Mouse (Mus musculus) spleen, postnatal 4 days (tissue): ENCODE data around the gene Pex11g.

Experiments used
- DNase-seq, 2 experiments: peaks; one replicate each; pipeline ENCODE4 v3.0.0; 2022; ENCODE audit warnings: low spot score in 2 of 2

Pex11g gene

DNA sequence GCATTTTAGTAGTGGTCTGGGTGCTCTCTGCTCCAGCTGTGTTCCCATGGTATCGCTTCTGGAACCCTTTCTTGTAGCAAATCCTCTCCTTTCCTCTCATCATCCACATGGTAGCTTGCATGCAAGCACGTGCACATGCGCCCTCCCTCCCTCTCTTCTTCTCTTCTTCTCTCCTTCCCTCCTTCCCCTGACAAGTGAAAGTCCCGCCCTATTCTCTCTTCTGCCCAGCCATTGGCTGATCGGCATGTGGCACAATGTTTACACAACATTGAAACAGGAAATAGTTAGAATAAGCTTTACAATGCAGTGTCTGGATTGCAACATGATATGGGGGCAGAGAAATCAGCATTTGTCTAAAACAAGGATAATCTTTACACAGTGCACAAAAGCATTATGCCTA, 14.1 kb upstream of the Pex11g start:
- no peak for DNase-seq

- DNase-seq = no peak
Measured at GRCm38 (mm10) chr8:3480221-3480785, 12.8 kb upstream of the Pex11g start.

GRCm38 (mm10) chr8:3475715-3476429, 8.4 kb upstream of the Pex11g start:
- no peak for DNase-seq

DNA sequence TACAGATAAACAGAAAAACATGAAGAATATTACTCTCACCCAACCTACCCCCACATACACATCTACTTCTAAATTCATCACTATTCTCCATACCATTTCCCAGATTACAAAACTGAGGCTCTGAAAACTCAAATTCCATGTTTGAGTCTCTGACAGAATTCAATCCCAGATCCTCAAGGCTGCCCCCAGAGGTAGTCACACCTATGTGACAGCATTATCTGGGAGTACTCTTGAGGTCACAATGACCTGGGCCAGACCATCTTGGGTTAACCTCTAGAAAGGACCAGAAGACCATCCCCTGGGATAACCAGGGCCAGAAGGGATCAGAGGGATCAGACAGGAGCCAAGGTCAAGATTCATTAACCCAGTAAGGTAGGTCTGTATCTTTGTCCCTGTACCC, 3.1 kb upstream of the Pex11g start, which contains the start of gene Tex45:
Tex45 (plus strand) TSS at position 301 of the 400 bp plus-strand sequence.
- no peak for DNase-seq

DNA sequence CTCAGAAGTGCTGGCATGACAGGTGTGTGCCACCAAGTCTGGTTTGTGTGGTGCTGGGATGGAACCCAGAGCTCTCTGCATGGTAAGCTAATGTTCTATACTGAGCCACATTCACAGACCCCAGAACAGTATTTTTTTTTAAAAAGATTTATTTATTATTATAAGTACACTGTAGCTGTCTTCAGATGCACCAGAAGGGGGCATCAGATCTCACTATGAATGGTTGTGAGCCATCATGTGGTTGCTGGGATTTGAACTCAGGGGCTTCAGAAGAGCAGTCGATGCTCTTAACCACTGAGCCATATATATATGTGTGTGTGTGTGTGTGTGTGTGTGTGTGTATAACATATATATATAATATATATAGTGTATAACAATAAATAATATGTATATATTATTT, 1.4 kb upstream of the Pex11g start:
- DNase-seq = no peak

- no peak for DNase-seq
Measured at GRCm38 (mm10) chr8:3467886-3468545, 536 bp upstream of the Pex11g start.

DNA sequence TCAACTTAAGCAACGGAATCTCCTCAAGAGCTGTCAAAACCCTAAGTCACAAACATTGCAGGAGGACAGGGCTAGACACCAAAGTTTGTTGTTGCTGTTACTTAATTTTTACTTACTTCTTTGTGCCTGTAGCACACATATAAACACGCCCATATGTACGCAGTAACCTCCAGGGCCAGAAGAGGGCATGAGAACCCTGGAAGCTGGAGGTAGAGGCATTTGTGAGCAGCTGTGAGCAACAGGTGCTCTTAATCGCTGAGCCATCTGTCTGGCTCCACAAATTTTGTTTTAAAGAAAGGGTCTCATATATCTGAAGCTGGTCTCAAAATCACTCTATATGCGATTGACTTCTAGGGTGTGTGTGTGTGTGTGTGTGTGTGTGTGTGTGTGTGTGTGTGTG, 3.2 kb downstream of the Pex11g start:
- peak in 1 of 2 experiments; percentile 51 for DNase-seq

- DNase-seq = no peak
Measured at GRCm38 (mm10) chr8:3463248-3463647, 4.2 kb downstream of the Pex11g start.

DNA sequence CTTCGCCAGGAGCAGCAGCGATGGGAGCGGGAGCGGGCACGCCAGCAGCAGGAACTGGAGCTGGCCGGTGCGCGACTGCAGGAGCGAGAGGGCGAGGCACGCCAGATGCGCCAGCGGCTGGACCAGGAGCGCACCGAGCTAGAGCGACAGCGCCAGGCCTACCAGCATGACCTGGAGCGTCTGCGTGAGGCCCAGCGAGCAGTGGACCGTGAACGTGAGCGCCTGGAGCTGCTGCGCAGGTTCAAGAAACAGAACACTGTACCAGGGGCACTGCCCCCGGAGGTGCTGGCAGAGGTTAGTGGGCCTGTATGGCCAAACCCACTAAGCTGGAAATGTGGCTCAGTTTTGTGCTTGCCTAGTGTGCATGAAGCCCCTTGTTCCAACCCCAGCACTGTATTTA, 15.5 kb downstream of the Pex11g start:
- DNase-seq = no peak

DNA sequence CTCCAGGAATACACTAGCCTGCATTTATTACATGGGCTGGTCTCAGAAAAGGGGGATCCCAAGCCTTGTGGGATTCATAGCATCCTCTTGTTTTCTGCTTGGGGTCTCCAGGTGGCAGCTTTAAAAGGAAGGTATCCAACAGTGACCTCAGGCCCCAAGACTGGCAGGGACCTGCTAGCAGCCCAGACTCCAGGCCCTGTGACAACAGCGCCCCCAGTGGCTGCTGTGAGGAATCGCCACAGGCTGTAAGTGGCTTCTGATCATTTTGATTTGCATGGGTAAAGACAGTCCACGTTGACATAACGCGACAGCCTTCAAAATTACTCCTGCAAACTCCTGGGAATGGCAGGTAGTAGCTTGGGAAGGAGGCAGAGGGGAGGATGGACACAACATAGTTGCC, 16.8 kb downstream of the Pex11g start:
- DNase-seq = peak; percentile 36 to 84

- no peak for DNase-seq
Measured at GRCm38 (mm10) chr8:3449226-3449625, 18.3 kb downstream of the Pex11g start.

DNA sequence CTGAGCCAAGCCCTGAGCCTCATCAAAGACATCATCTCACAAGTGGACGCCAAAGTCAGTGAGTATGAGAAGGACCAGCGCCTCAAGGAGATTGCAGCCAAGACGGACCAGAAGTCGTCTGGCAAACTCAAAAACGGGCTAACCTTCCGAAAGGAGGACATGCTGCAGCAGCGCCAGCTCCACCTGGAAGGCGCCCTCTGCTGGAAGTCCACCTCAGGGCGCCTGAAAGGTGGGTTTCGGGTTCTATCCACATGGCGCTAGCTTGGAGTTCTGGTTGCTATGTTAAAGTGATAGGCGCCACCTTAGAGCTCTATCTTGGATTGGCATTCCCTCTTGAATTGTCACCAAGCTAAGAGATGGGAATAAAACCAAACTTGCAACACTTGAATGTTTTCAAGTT, 28.0 kb downstream of the Pex11g start:
- no peak for DNase-seq

DNA sequence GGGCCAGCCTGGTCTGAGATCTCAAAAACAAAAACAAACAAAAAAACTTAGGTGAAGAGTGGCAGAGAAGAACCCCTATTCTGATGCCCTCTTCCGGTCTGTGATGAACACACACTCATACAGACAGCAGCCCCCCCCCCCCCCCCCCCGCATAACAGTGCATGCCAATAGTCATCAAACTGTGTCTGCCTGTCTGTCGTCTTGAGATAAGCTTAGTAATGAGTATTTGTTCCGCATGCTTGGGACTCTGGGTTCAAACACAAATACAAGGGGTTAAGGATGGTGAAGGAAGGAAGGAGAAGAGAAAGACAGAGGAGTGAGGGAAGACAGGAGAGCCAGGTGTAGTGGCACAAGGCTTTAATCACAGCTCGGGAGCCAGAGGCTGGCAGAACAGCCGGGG, 31.0 kb downstream of the Pex11g start:
- no peak for DNase-seq

GRCm38 (mm10) chr8:3431113-3431512, 36.4 kb downstream of the Pex11g start:
- no peak for DNase-seq

DNA sequence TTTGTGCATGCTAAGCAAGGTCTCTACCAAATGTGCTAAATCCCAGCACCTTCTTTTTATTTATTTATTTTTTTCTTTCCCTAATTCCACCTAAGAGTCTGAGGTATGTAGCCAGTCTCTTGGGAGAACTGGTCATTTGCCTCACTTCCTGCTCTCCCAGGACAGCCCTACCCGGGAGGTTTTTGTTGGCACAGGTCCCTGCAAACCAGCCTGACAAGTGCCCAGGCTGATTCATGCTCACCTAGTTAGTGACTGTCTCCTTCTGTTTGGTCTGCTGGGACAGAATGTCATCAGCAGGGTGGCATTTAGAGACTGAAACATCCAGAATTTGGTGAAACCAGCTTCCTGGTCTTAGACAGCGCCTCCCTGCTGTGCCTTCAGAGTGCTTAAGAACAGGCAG, 37.5 kb downstream of the Pex11g start:
- DNase-seq = no peak

GRCm38 (mm10) chr8:3428426-3428825, 39.1 kb downstream of the Pex11g start:
- no peak for DNase-seq

DNA sequence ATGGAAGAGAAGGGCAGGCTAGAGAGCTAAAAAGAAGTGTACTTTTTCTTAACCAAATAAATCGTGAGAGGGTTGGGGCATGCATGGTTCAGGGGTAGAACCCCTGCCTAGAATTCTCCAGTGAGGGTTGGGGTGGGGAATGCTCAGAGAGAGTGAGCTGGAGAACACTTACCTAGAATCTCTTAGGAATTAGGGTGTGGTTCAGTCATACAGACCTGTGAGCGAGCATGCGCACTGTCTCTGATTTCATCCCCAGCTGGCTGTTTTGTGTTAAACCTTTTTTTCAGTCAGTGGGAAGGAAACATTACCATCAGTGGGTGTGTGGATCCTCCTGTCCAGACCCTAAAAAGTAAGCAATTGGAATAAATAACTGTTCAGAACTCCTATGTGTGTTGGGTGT, 41.3 kb downstream of the Pex11g start:
- DNase-seq = no peak

- DNase-seq = no peak
Measured at GRCm38 (mm10) chr8:3425217-3425616, 42.3 kb downstream of the Pex11g start.

DNA sequence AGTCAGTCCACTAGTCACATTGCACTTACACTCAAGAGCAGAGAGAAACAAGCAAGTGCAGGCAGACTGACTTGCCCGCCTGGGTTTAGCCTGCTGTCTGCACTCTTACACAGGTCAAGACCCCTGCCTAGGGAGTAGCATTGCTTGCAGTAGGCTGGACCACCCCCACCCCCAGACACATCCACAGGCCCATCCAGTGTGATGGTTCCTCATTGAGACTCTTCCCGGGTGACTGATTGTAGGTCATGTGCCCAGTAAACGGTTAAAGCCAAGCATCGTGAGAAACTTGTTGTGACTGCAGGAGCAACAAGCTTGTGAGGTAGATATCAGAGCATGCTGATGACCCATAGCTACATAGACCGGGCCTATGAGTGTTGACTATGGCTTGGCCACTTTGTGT, 46.0 kb downstream of the Pex11g start:
- no peak for DNase-seq

GRCm38 (mm10) chr8:3420105-3420706, 47.3 kb downstream of the Pex11g start:
- no peak for DNase-seq

DNA sequence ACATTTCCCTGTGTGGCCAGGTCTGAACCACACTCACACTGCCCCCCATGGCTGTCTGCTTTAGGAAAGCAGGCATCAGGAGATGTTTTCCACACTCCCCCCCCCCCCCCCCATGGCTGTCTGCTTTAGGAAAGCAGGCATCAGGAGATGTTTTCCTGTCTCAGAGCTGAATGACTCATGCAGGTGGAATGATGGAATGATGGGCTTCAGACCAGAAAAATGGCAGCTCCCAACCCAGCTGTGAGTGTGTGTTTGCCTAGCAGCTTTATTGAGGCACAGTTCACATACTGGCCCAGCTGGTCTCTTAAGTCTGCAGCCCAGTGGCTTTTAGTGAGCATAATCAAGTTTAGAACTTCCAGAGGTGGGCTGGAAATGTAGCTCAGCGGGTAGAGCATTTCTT, 49.4 kb downstream of the Pex11g start:
- DNase-seq = no peak

- DNase-seq = no peak
Measured at GRCm38 (mm10) chr8:3417455-3417854, 50.0 kb downstream of the Pex11g start.

GRCm38 (mm10) chr8:3416846-3417245, 50.6 kb downstream of the Pex11g start:
- no peak for DNase-seq
